ENCODE assay signal across 7 mouse cellular contexts in genomic region chr10:128303126-128304021, GRCm38 (mm10). TPM values are rescaled to one million over a fixed set of nuclear protein-coding genes. Genes with fewer than 3 reads are reported as not detected.
DNase-seq lines count a peak whose midpoint lies in the region; ATAC-seq and TF ChIP-seq lines count a peak whose summit lies in the region.

TSS of gene Pan2 (plus strand) at chr10:128303335.

- peak within 1 kb of the TSS; percentile 84 for H3K9ac ChIP-seq in intestine, postnatal 0 days (ENCODE audit: low read depth, low read length)
- peak within 1 kb of the TSS; percentile 86 for H3K9ac ChIP-seq in midbrain, embryonic 12.5 days (replicated peaks)

- 2% methylated on average over 37 of the region's 37 CpGs for WGBS in embryonic facial prominence, embryonic 10.5 days
- WGBS in intestine, postnatal 0 days = 1% methylated on average over 37 of the region's 37 CpGs
- 2% methylated on average over 37 of the region's 37 CpGs for WGBS in midbrain, embryonic 12.5 days
- WGBS in small intestine, adult 2 months = under 1% methylated on average over 37 of the region's 37 CpGs

- peak within 1 kb of the TSS; percentile 97 for H3K27ac ChIP-seq in embryonic facial prominence, embryonic 10.5 days (replicated peaks)
- H3K27ac ChIP-seq in intestine, postnatal 0 days (ENCODE audit: low read depth, low read length) = peak within 1 kb of the TSS; percentile 92
- H3K27ac ChIP-seq in midbrain, embryonic 12.5 days (replicated peaks) = peak within 1 kb of the TSS; percentile 91
- peak within 1 kb of the TSS; percentile 98 for H3K27ac ChIP-seq in small intestine, adult 2 months (ENCODE audit: insufficient read depth, low read depth, low read length)

- H3K4me1 ChIP-seq in embryonic facial prominence, embryonic 10.5 days = peaks cover 20% of the 10 kb centered on the region
- 0 out of 2 replicates have a peak, but pooled peaks cover 5% of the 10 kb centered on the region for H3K4me1 ChIP-seq in intestine, postnatal 0 days (replicated peaks; ENCODE audit: control insufficient read depth, insufficient read depth, low read length)
- peaks cover 19% of the 10 kb centered on the region for H3K4me1 ChIP-seq in midbrain, embryonic 12.5 days
- peaks cover 7% of the 10 kb centered on the region; the same call in 1 of the 2 replicates for H3K4me1 ChIP-seq in small intestine, adult 2 months (ENCODE audit: control insufficient read depth, insufficient read depth, insufficient read length, low read length)

- no peak for TF ChIP-seq CTCF in intestine, postnatal 0 days (IDR thresholded peaks at IDR 0.05; ENCODE audit: low read depth)
- no peak for TF ChIP-seq CTCF in small intestine, adult 2 months (IDR thresholded peaks at IDR 0.05; ENCODE audit: extremely low read depth, insufficient read length, insufficient replicate concordance, low read depth, low read length)

- H3K4me2 ChIP-seq in intestine, postnatal 0 days (replicated peaks; ENCODE audit: low read depth) = peak within 1 kb of the TSS; percentile 85
- H3K4me2 ChIP-seq in midbrain, embryonic 12.5 days (replicated peaks) = peak within 1 kb of the TSS; percentile 77

- H3K4me3 ChIP-seq in embryonic facial prominence, embryonic 10.5 days = peak within 1 kb of the TSS; percentile 80
- H3K4me3 ChIP-seq in intestine, postnatal 0 days (ENCODE audit: low read depth, low read length) = peak within 1 kb of the TSS; percentile 65
- H3K4me3 ChIP-seq in midbrain, embryonic 12.5 days = peak within 1 kb of the TSS; percentile 59
- peak within 1 kb of the TSS; percentile 80 for H3K4me3 ChIP-seq in small intestine, adult 2 months (ENCODE audit: low read depth, low read length)

- H3K9me3 ChIP-seq in embryonic facial prominence, embryonic 10.5 days = no peaks in the 10 kb centered on the region
- no peaks in the 10 kb centered on the region for H3K9me3 ChIP-seq in intestine, postnatal 0 days (ENCODE audit: control insufficient read depth)
- H3K9me3 ChIP-seq in midbrain, embryonic 12.5 days = no peaks in the 10 kb centered on the region

- peak; percentile 98 for ATAC-seq in intestine, postnatal 0 days
- peak; percentile 100 for ATAC-seq in midbrain, embryonic 12.5 days (ENCODE audit: low FRiP score, low read depth)

- H3K27me3 ChIP-seq in embryonic facial prominence, embryonic 10.5 days (replicated peaks; ENCODE audit: low read depth, poor library complexity, severe bottlenecking) = no peaks in the 10 kb centered on the region
- H3K27me3 ChIP-seq in intestine, postnatal 0 days (replicated peaks; ENCODE audit: control insufficient read depth, insufficient read depth, low read length) = no peaks in the 10 kb centered on the region
- H3K27me3 ChIP-seq in midbrain, embryonic 12.5 days = no peaks in the 10 kb centered on the region
- H3K27me3 ChIP-seq in small intestine, adult 2 months (ENCODE audit: control insufficient read depth, insufficient read depth, low read length) = no peaks in the 10 kb centered on the region

- peak; percentile 33; the same call in 1 of the 2 replicates for TF ChIP-seq POLR2A in small intestine, adult 2 months (IDR thresholded peaks at IDR 0.05; ENCODE audit: low read depth, low read length)

- peaks cover 23% of the 10 kb centered on the region for H3K36me3 ChIP-seq in embryonic facial prominence, embryonic 10.5 days (replicated peaks)
- H3K36me3 ChIP-seq in intestine, postnatal 0 days (ENCODE audit: control insufficient read depth, insufficient read depth) = peaks cover 6% of the 10 kb centered on the region
- peaks cover 9% of the 10 kb centered on the region; the same call in 1 of the 2 replicates for H3K36me3 ChIP-seq in midbrain, embryonic 12.5 days
- peaks cover 6% of the 10 kb centered on the region for H3K36me3 ChIP-seq in small intestine, adult 2 months (ENCODE audit: control insufficient read depth, insufficient read depth, low read length)

- intact Hi-C loops in left cerebral cortex, postnatal 4 days (cut with DNase I) = no loop called here

- DNase-seq in adrenal gland, postnatal 10 days = peak; percentile 99
- DNase-seq in embryonic facial prominence, embryonic 10.5 days (ENCODE audit: low spot score) = peak; percentile 99
- DNase-seq in gonadal fat pad, adult 2 months (ENCODE audit: low read depth) = peak; percentile 98
- peak; percentile 98 for DNase-seq in left cerebral cortex, postnatal 4 days

RNA-seq across cellular contexts. Expression of gene Pan2, which starts in this region (rescaled TPM):
- total RNA-seq in adrenal gland, postnatal 10 days (2021) = 10 to 100 TPM; 24.0 to 32.8 TPM
- 42.9 and 43.3 TPM in 2 replicates for polyA plus RNA-seq in embryonic facial prominence, embryonic 10.5 days (2016; fragmentation: Nextera tagmentation; extraction: Ambion mirVana)
- polyA plus RNA-seq in gonadal fat pad, adult 2 months (2012; rRNA removed) = 22.9 and 23.6 TPM in 2 replicates
- polyA plus RNA-seq in intestine, postnatal 0 days (2015; fragmentation: Nextera tagmentation; extraction: Ambion mirVana) = 11.5 and 14.0 TPM in 2 replicates
- total RNA-seq in left cerebral cortex, postnatal 4 days (2021) = 10 to 100 TPM; 19.9 to 22.4 TPM
- 39.8 and 41.7 TPM in 2 replicates for polyA plus RNA-seq in midbrain, embryonic 12.5 days (2016; fragmentation: Nextera tagmentation; extraction: Ambion mirVana)
- polyA plus RNA-seq in small intestine, adult 2 months (2012; rRNA removed) = 10.3 and 17.7 TPM in 2 replicates

Comparison
In these comparisons a context has a peak if more than half of its experiments do, and no peak if none do; other contexts are left out.
1. Peak in every context shown above with its lines: DNase-seq, ATAC-seq, H3K4me3 ChIP-seq and H3K27ac ChIP-seq.